Comparison of ENCODE assay signal across 11 mouse cellular contexts in genomic region chr2:30356906-30357305, GRCm38 (mm10). TPM values are rescaled to one million over a fixed set of nuclear protein-coding genes. Genes with fewer than 3 reads are reported as not detected.
DNase-seq lines count a peak whose midpoint lies in the region; ATAC-seq lines count a peak whose summit lies in the region.
"Had no signal": no experiment of that assay in that cellular context is flagged by ENCODE, and none has a peak within 500 bp of the region (broad histone marks: within the 10 kb centered on the region; RNA-seq: fewer than 3 reads in every experiment).

No protein-coding gene starts in this region.

- no peaks in the 10 kb centered on the region for H3K27me3 ChIP-seq in forebrain, embryonic 13.5 days
- H3K27me3 ChIP-seq in forebrain, embryonic 11.5 days (ENCODE audit: control insufficient read depth, insufficient read depth, low read length): no peaks in the 10 kb centered on the region
- H3K27me3 ChIP-seq in hindbrain, embryonic 12.5 days: no peaks in the 10 kb centered on the region
- H3K27me3 ChIP-seq in hindbrain, embryonic 14.5 days (ENCODE audit: control insufficient read depth, insufficient read depth, low read length): no peaks in the 10 kb centered on the region
- H3K27me3 ChIP-seq in midbrain, embryonic 15.5 days (replicated peaks): no peaks in the 10 kb centered on the region
- no peaks in the 10 kb centered on the region for H3K27me3 ChIP-seq in midbrain, embryonic 14.5 days (ENCODE audit: control insufficient read depth, insufficient read depth, low read length)
- no peaks in the 10 kb centered on the region for H3K27me3 ChIP-seq in stomach, embryonic 15.5 days (replicated peaks)

- H3K9me3 ChIP-seq in forebrain, embryonic 13.5 days (replicated peaks): no peaks in the 10 kb centered on the region
- no peaks in the 10 kb centered on the region for H3K9me3 ChIP-seq in forebrain, embryonic 11.5 days (ENCODE audit: control insufficient read depth, low read length)
- H3K9me3 ChIP-seq in hindbrain, embryonic 12.5 days (replicated peaks): no peaks in the 10 kb centered on the region
- no peaks in the 10 kb centered on the region for H3K9me3 ChIP-seq in hindbrain, embryonic 14.5 days (ENCODE audit: control insufficient read depth, low read length)
- H3K9me3 ChIP-seq in midbrain, embryonic 15.5 days: no peaks in the 10 kb centered on the region
- H3K9me3 ChIP-seq in midbrain, embryonic 14.5 days (ENCODE audit: control insufficient read depth, low read length): no peaks in the 10 kb centered on the region
- no peaks in the 10 kb centered on the region for H3K9me3 ChIP-seq in stomach, embryonic 15.5 days

- no peak overlapping the region for H3K27ac ChIP-seq in forebrain, embryonic 13.5 days
- no peak overlapping the region for H3K27ac ChIP-seq in forebrain, embryonic 11.5 days (ENCODE audit: low read depth, low read length)
- H3K27ac ChIP-seq in hindbrain, embryonic 12.5 days: no peak overlapping the region
- H3K27ac ChIP-seq in hindbrain, embryonic 14.5 days: no peak overlapping the region
- no peak overlapping the region for H3K27ac ChIP-seq in midbrain, embryonic 15.5 days
- H3K27ac ChIP-seq in midbrain, embryonic 14.5 days (replicated peaks; ENCODE audit: low read depth, low read length): no peak overlapping the region
- H3K27ac ChIP-seq in stomach, embryonic 15.5 days: peak overlapping the region; percentile 82; the same call in 1 of the 2 replicates

- no peak for DNase-seq in forebrain, embryonic 11.5 days (ENCODE audit: low spot score)
- no peak for DNase-seq in hindbrain, embryonic 14.5 days (ENCODE audit: low spot score)
- no peak for DNase-seq in midbrain, embryonic 14.5 days
- no peak for DNase-seq in Muller cell, postnatal 12 days (ENCODE audit: inconsistent ontology term)
- DNase-seq: lung, postnatal 14 days; retina, postnatal 1 day; thymus, postnatal 36 days had no signal

- 76% methylated on average over 9 of the region's 9 CpGs for WGBS in forebrain, embryonic 13.5 days
- WGBS in forebrain, embryonic 11.5 days: 65% methylated on average over 9 of the region's 9 CpGs
- WGBS in hindbrain, embryonic 12.5 days: 59% methylated on average over 9 of the region's 9 CpGs
- 72% methylated on average over 9 of the region's 9 CpGs for WGBS in hindbrain, embryonic 14.5 days
- WGBS in midbrain, embryonic 15.5 days: 65% methylated on average over 9 of the region's 9 CpGs
- WGBS in midbrain, embryonic 14.5 days: 73% methylated on average over 9 of the region's 9 CpGs
- 57% methylated on average over 9 of the region's 9 CpGs for WGBS in stomach, embryonic 15.5 days

- peaks cover 30% of the 10 kb centered on the region for H3K36me3 ChIP-seq in forebrain, embryonic 13.5 days (ENCODE audit: poor library complexity, severe bottlenecking)
- H3K36me3 ChIP-seq in forebrain, embryonic 11.5 days (ENCODE audit: control insufficient read depth, insufficient read depth, low read length): no peaks in the 10 kb centered on the region
- H3K36me3 ChIP-seq in hindbrain, embryonic 12.5 days: peaks cover 19% of the 10 kb centered on the region
- H3K36me3 ChIP-seq in hindbrain, embryonic 14.5 days (replicated peaks; ENCODE audit: control insufficient read depth, insufficient read depth): peaks cover 24% of the 10 kb centered on the region
- H3K36me3 ChIP-seq in midbrain, embryonic 15.5 days (replicated peaks): peaks cover 16% of the 10 kb centered on the region
- peaks cover 28% of the 10 kb centered on the region for H3K36me3 ChIP-seq in midbrain, embryonic 14.5 days (ENCODE audit: control insufficient read depth, insufficient read depth, low read length)
- peaks cover 5% of the 10 kb centered on the region for H3K36me3 ChIP-seq in stomach, embryonic 15.5 days

- ATAC-seq in forebrain, embryonic 13.5 days: no peak
- ATAC-seq in forebrain, embryonic 11.5 days (replicated peaks; ENCODE audit: low FRiP score): no peak
- ATAC-seq in hindbrain, embryonic 12.5 days (ENCODE audit: low FRiP score): no peak
- ATAC-seq in hindbrain, embryonic 14.5 days (ENCODE audit: low FRiP score): no peak
- ATAC-seq in midbrain, embryonic 15.5 days (replicated peaks): no peak
- ATAC-seq in midbrain, embryonic 14.5 days (ENCODE audit: low FRiP score, low TSS enrichment): no peak
- ATAC-seq in stomach, embryonic 15.5 days (ENCODE audit: insufficient read depth, low FRiP score, low read depth): no peak

- H3K4me3 ChIP-seq in forebrain, embryonic 13.5 days: no peak overlapping the region
- no peak overlapping the region for H3K4me3 ChIP-seq in forebrain, embryonic 11.5 days (ENCODE audit: low read depth, low read length)
- H3K4me3 ChIP-seq in hindbrain, embryonic 12.5 days: no peak overlapping the region
- H3K4me3 ChIP-seq in hindbrain, embryonic 14.5 days (replicated peaks; ENCODE audit: low read length): no peak overlapping the region
- H3K4me3 ChIP-seq in midbrain, embryonic 15.5 days: no peak overlapping the region
- no peak overlapping the region for H3K4me3 ChIP-seq in midbrain, embryonic 14.5 days (replicated peaks; ENCODE audit: low read depth, low read length)
- no peak overlapping the region for H3K4me3 ChIP-seq in stomach, embryonic 15.5 days (replicated peaks)

- 0 out of 2 replicates have a peak overlapping the region, but pooled peaks have one; percentile 83 for H3K9ac ChIP-seq in forebrain, embryonic 13.5 days
- H3K9ac ChIP-seq in forebrain, embryonic 11.5 days (ENCODE audit: low read length): no peak overlapping the region
- peak overlapping the region; percentile 45; the same call in 1 of the 2 replicates for H3K9ac ChIP-seq in hindbrain, embryonic 12.5 days
- H3K9ac ChIP-seq in hindbrain, embryonic 14.5 days: no peak overlapping the region
- H3K9ac ChIP-seq in midbrain, embryonic 15.5 days: 0 out of 2 replicates have a peak overlapping the region, but pooled peaks have one; percentile 89
- no peak overlapping the region for H3K9ac ChIP-seq in midbrain, embryonic 14.5 days (replicated peaks; ENCODE audit: low read length)
- no peak overlapping the region for H3K9ac ChIP-seq in stomach, embryonic 15.5 days

- no peak overlapping the region for H3K4me2 ChIP-seq in forebrain, embryonic 13.5 days
- no peak overlapping the region for H3K4me2 ChIP-seq in forebrain, embryonic 11.5 days (ENCODE audit: low read depth, low read length, severe bottlenecking)
- H3K4me2 ChIP-seq in hindbrain, embryonic 12.5 days (replicated peaks): peak overlapping the region; percentile 78; the same call in 1 of the 2 replicates
- no peak overlapping the region for H3K4me2 ChIP-seq in hindbrain, embryonic 14.5 days (replicated peaks)
- no peak overlapping the region for H3K4me2 ChIP-seq in midbrain, embryonic 15.5 days
- no peak overlapping the region for H3K4me2 ChIP-seq in midbrain, embryonic 14.5 days (ENCODE audit: low read length)
- H3K4me2 ChIP-seq in stomach, embryonic 15.5 days: peak overlapping the region; percentile 96; the same call in 1 of the 2 replicates

- H3K4me1 ChIP-seq in forebrain, embryonic 13.5 days: peaks cover 24% of the 10 kb centered on the region
- H3K4me1 ChIP-seq in forebrain, embryonic 11.5 days (replicated peaks; ENCODE audit: control insufficient read depth, insufficient read depth, low read length): peaks cover 10% of the 10 kb centered on the region
- peaks cover 28% of the 10 kb centered on the region for H3K4me1 ChIP-seq in hindbrain, embryonic 12.5 days
- peaks cover 19% of the 10 kb centered on the region for H3K4me1 ChIP-seq in hindbrain, embryonic 14.5 days (replicated peaks; ENCODE audit: control insufficient read depth, insufficient read depth, low read length)
- peaks cover 26% of the 10 kb centered on the region for H3K4me1 ChIP-seq in midbrain, embryonic 15.5 days
- H3K4me1 ChIP-seq in midbrain, embryonic 14.5 days (ENCODE audit: control insufficient read depth, insufficient read depth, low read length): peaks cover 15% of the 10 kb centered on the region
- H3K4me1 ChIP-seq in stomach, embryonic 15.5 days: peaks cover 49% of the 10 kb centered on the region

RNA-seq across cellular contexts. Expression of gene Sh3glb2, which starts 2.2 kb away (rescaled TPM):
- 100 and 126 TPM in 2 replicates for polyA plus RNA-seq in forebrain, embryonic 13.5 days (2015; fragmentation: Nextera tagmentation; extraction: Ambion mirVana)
- polyA plus RNA-seq in forebrain, embryonic 11.5 days (2014; fragmentation: Nextera tagmentation; extraction: Ambion mirVana): 69.4 and 72.9 TPM in 2 replicates
- polyA plus RNA-seq in hindbrain, embryonic 12.5 days (2016; fragmentation: Nextera tagmentation; extraction: Ambion mirVana): 113 and 116 TPM in 2 replicates
- polyA plus RNA-seq in hindbrain, embryonic 14.5 days (2014; fragmentation: Nextera tagmentation; extraction: Ambion mirVana): 140 and 143 TPM in 2 replicates
- polyA plus RNA-seq in midbrain, embryonic 15.5 days (2015; fragmentation: Nextera tagmentation; extraction: Ambion mirVana): 214 and 219 TPM in 2 replicates
- 129 and 183 TPM in 2 replicates for polyA plus RNA-seq in midbrain, embryonic 14.5 days (2014; fragmentation: Nextera tagmentation; extraction: Ambion mirVana)
- polyA plus RNA-seq in stomach, embryonic 15.5 days (2015; fragmentation: Nextera tagmentation; extraction: Ambion mirVana): 92.6 and 94.6 TPM in 2 replicates

RNA-seq across cellular contexts. Expression of gene Miga2, which starts 7.1 kb away (rescaled TPM):
- polyA plus RNA-seq in forebrain, embryonic 13.5 days (2015; fragmentation: Nextera tagmentation; extraction: Ambion mirVana): 22.4 and 23.5 TPM in 2 replicates
- polyA plus RNA-seq in forebrain, embryonic 11.5 days (2014; fragmentation: Nextera tagmentation; extraction: Ambion mirVana): 26.3 and 26.6 TPM in 2 replicates
- polyA plus RNA-seq in hindbrain, embryonic 12.5 days (2016; fragmentation: Nextera tagmentation; extraction: Ambion mirVana): 29.3 and 30.7 TPM in 2 replicates
- 27.3 and 32.3 TPM in 2 replicates for polyA plus RNA-seq in hindbrain, embryonic 14.5 days (2014; fragmentation: Nextera tagmentation; extraction: Ambion mirVana)
- 33.9 and 34.9 TPM in 2 replicates for polyA plus RNA-seq in midbrain, embryonic 15.5 days (2015; fragmentation: Nextera tagmentation; extraction: Ambion mirVana)
- 26.1 and 29.7 TPM in 2 replicates for polyA plus RNA-seq in midbrain, embryonic 14.5 days (2014; fragmentation: Nextera tagmentation; extraction: Ambion mirVana)
- polyA plus RNA-seq in stomach, embryonic 15.5 days (2015; fragmentation: Nextera tagmentation; extraction: Ambion mirVana): 20.8 and 24.3 TPM in 2 replicates

RNA-seq across cellular contexts. Expression of gene Dolpp1, which starts 35.1 kb away (rescaled TPM):
- polyA plus RNA-seq in forebrain, embryonic 13.5 days (2015; fragmentation: Nextera tagmentation; extraction: Ambion mirVana): 53.0 and 56.7 TPM in 2 replicates
- polyA plus RNA-seq in forebrain, embryonic 11.5 days (2014; fragmentation: Nextera tagmentation; extraction: Ambion mirVana): 47.9 and 53.6 TPM in 2 replicates
- 46.9 and 50.2 TPM in 2 replicates for polyA plus RNA-seq in hindbrain, embryonic 12.5 days (2016; fragmentation: Nextera tagmentation; extraction: Ambion mirVana)
- polyA plus RNA-seq in hindbrain, embryonic 14.5 days (2014; fragmentation: Nextera tagmentation; extraction: Ambion mirVana): 51.6 and 54.2 TPM in 2 replicates
- 66.8 and 69.9 TPM in 2 replicates for polyA plus RNA-seq in midbrain, embryonic 15.5 days (2015; fragmentation: Nextera tagmentation; extraction: Ambion mirVana)
- polyA plus RNA-seq in midbrain, embryonic 14.5 days (2014; fragmentation: Nextera tagmentation; extraction: Ambion mirVana): 56.3 and 57.2 TPM in 2 replicates
- 42.5 and 45.5 TPM in 2 replicates for polyA plus RNA-seq in stomach, embryonic 15.5 days (2015; fragmentation: Nextera tagmentation; extraction: Ambion mirVana)

RNA-seq across cellular contexts. Expression of gene Crat, which starts 58.7 kb away (rescaled TPM):
- 16.3 and 21.0 TPM in 2 replicates for polyA plus RNA-seq in forebrain, embryonic 13.5 days (2015; fragmentation: Nextera tagmentation; extraction: Ambion mirVana)
- polyA plus RNA-seq in forebrain, embryonic 11.5 days (2014; fragmentation: Nextera tagmentation; extraction: Ambion mirVana): 25.8 and 30.0 TPM in 2 replicates
- polyA plus RNA-seq in hindbrain, embryonic 12.5 days (2016; fragmentation: Nextera tagmentation; extraction: Ambion mirVana): 23.9 and 26.8 TPM in 2 replicates
- 30.3 and 32.0 TPM in 2 replicates for polyA plus RNA-seq in hindbrain, embryonic 14.5 days (2014; fragmentation: Nextera tagmentation; extraction: Ambion mirVana)
- 22.5 and 23.9 TPM in 2 replicates for polyA plus RNA-seq in midbrain, embryonic 15.5 days (2015; fragmentation: Nextera tagmentation; extraction: Ambion mirVana)
- 22.2 and 24.0 TPM in 2 replicates for polyA plus RNA-seq in midbrain, embryonic 14.5 days (2014; fragmentation: Nextera tagmentation; extraction: Ambion mirVana)
- polyA plus RNA-seq in stomach, embryonic 15.5 days (2015; fragmentation: Nextera tagmentation; extraction: Ambion mirVana): 22.2 and 24.2 TPM in 2 replicates

RNA-seq across cellular contexts. Expression of gene Ptpa, which starts 58.9 kb away (rescaled TPM):
- polyA plus RNA-seq in forebrain, embryonic 13.5 days (2015; fragmentation: Nextera tagmentation; extraction: Ambion mirVana): 126 and 141 TPM in 2 replicates
- polyA plus RNA-seq in forebrain, embryonic 11.5 days (2014; fragmentation: Nextera tagmentation; extraction: Ambion mirVana): 90.0 and 94.5 TPM in 2 replicates
- 133 and 134 TPM in 2 replicates for polyA plus RNA-seq in hindbrain, embryonic 12.5 days (2016; fragmentation: Nextera tagmentation; extraction: Ambion mirVana)
- polyA plus RNA-seq in hindbrain, embryonic 14.5 days (2014; fragmentation: Nextera tagmentation; extraction: Ambion mirVana): 71.7 and 79.8 TPM in 2 replicates
- 152 and 155 TPM in 2 replicates for polyA plus RNA-seq in midbrain, embryonic 15.5 days (2015; fragmentation: Nextera tagmentation; extraction: Ambion mirVana)
- 86.7 and 115 TPM in 2 replicates for polyA plus RNA-seq in midbrain, embryonic 14.5 days (2014; fragmentation: Nextera tagmentation; extraction: Ambion mirVana)
- 128 and 137 TPM in 2 replicates for polyA plus RNA-seq in stomach, embryonic 15.5 days (2015; fragmentation: Nextera tagmentation; extraction: Ambion mirVana)

Comparison
In these comparisons a context has a peak if more than half of its experiments do, and no peak if none do; other contexts are left out.
1. H3K4me2 ChIP-seq: peak in hindbrain, embryonic 12.5 days (single experiment) and stomach, embryonic 15.5 days (single experiment); none in forebrain, embryonic 13.5 days (single experiment), forebrain, embryonic 11.5 days (single experiment), hindbrain, embryonic 14.5 days (single experiment), midbrain, embryonic 15.5 days (single experiment) and midbrain, embryonic 14.5 days (single experiment).
2. H3K9ac ChIP-seq: peak in forebrain, embryonic 13.5 days (single experiment), hindbrain, embryonic 12.5 days (single experiment) and midbrain, embryonic 15.5 days (single experiment); none in forebrain, embryonic 11.5 days (single experiment), hindbrain, embryonic 14.5 days (single experiment), midbrain, embryonic 14.5 days (single experiment) and stomach, embryonic 15.5 days (single experiment).